Mouse (Mus musculus): ENCODE measurements around the gene Eras.
"Not testable (repeated sequence)": the region's sequence is repeated elsewhere in the genome, so short reads cannot be mapped to it uniquely, and the experiment has no call there.

Gene Eras

DNA sequence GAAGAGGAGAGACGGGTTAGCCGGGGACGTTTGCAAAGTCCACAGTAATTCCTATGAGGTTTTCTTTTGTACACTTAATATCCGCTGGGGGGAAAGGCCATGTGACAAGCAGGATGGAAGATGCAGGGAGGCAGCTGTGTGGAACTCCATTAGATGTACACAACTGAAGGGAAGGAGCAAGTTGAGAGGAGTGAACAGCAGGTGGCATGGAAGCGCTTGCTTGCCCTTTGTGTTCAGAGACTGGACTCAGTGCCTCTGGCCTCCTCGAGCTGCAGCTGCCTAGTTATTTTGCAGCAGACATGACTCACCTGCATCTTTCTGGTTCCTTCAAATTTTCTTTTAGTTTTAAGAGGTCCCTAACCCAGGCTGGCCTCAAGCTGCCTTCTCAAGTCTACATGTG lies 17.9 kb downstream of the Eras start:
- DNase-seq (ENCODE audit: extremely low spot score): no peak

DNA sequence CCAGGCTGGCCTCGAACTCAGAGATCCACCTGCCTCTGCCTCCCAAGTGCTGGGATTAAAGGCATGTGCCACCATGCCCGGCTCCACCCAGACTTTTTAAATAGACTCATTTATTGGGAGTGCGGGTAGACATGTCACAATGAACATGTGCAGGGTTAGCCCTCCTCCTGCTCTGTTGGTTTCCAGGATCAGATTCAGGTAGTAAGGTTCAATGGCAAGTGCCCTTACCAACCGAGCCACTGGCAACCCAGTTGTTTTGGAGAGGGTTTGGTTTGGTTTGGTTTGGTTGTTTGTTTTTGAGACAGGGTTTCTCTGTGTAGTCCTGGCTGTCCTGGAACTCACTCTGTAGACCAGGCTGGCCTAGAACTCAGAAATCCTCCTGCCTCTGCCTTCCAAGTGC lies 19.2 kb downstream of the Eras start, which contains the start of gene Gm10490:
Gene Gm10490, plus strand, starts transcription at position 301 of the 400 bp plus-strand sequence.
- not testable (repeated sequence) for DNase-seq (ENCODE audit: extremely low spot score)

DNA sequence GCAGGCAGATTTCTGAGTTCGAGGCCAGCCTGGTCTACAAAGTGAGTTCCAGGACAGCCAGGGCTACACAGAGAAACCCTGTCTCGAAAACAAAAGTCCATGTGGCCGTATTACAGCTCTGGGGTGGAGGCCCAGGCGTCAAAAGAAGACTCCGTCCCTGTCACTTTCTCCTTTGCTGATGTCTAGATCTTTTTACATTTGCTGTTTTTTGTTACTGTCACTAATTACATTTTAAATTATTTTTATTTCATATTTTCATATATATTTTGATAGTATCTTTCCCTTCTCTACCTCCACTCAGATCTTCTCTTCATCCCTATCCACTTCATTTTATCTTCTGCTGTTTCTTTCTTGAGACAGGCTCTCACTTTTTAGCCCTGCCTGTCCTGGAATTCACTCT lies 20.7 kb downstream of the Eras start, which contains the start of gene Gm10491:
Gene Gm10491, minus strand, starts transcription at position 101 of the 400 bp plus-strand sequence.
- DNase-seq (ENCODE audit: extremely low spot score): no peak

DNA sequence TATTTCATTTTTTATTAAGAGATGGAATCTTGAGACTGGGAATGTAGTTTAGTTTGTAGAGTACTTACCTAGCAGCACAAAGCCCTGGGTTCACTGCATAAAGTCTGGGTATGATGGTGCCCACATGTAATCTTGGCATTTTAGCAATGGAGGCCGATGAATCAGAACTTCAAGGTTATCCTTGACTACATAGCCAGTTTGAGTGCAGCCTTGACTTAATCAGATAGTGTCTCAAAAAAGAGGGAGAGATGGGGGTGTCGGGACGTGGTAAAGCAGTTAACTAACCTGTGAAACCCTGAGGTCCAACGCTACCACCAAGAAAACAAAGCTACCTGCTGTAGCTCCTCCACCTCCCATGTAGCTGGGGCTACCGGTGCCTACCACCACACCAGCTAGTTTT lies 24.0 kb downstream of the Eras start:
- DNase-seq (ENCODE audit: extremely low spot score): no peak

DNA sequence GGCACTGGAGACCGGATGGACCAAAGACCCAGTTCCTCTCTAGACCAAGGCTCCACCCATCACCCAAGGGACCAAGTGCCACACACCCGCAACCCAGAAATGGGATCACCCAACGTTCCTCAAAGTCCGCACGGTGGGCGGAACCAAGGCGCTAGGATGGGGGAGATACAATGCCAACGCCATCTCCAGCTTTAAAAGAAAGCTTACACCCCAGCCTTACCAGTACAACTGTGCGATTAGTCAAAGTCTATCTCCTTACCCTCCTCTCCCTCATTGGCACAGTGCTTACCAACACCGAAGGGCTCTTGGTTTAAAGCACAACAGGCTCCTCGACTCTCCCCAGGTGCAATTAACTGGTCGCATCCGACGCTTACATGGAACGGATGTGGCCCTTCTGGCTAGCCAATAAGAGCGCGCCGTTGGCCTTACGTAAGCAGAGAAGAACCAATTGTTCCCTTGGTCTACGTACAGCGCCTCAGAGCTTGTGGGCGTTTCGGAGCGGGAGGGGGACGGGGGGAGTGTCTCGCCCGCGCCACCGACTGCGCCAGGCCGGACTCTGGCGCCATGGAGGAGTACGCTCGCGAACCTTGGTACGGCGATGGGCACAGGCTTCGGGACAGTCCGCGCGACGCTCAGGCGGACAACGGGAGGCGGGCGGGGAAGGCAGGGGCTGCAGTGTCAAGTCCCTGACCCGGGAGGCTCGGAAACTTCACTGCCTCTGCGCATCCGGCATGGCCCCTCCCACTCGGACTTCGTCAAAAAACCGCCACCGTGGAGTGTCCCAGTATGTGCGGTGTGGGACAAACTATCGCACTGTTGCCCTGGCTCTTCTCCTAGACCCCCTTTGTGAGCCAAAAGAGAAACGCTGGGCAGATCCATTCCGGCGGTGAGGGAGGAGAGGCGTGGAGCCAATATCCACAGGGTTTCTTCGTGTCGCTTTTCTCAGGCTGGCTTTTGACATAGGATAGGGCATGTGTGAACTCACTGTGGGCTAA lies 29.2 kb downstream of the Eras start, which contains the start of the genes Pqbp1 and Timm17b:
Gene Pqbp1, minus strand, starts transcription at position 390 of the 995 bp plus-strand sequence.
Gene Timm17b, plus strand, starts transcription at position 478 of the 995 bp plus-strand sequence.
- peak; percentile 83 for DNase-seq (ENCODE audit: extremely low spot score)

DNA sequence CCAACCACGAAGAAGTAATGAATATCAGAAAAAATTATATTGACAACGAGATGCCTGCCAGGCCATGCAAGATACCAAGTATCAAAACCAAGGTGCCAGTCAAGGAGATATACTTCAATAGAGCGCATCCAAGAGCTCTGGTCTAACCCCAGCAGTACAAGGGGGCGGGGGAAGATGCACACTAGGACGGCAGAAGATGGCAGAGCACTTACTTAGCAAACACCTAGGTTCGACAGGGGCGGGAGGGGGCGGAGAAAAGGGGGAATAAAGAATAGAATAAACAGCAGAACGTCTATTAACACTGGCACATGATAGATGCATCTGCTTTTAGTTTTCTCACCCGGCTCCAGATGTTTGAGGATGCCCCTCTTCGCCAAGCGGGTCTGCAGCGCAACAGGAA lies 30.2 kb downstream of the Eras start:
- no peak for DNase-seq (ENCODE audit: extremely low spot score)

DNA sequence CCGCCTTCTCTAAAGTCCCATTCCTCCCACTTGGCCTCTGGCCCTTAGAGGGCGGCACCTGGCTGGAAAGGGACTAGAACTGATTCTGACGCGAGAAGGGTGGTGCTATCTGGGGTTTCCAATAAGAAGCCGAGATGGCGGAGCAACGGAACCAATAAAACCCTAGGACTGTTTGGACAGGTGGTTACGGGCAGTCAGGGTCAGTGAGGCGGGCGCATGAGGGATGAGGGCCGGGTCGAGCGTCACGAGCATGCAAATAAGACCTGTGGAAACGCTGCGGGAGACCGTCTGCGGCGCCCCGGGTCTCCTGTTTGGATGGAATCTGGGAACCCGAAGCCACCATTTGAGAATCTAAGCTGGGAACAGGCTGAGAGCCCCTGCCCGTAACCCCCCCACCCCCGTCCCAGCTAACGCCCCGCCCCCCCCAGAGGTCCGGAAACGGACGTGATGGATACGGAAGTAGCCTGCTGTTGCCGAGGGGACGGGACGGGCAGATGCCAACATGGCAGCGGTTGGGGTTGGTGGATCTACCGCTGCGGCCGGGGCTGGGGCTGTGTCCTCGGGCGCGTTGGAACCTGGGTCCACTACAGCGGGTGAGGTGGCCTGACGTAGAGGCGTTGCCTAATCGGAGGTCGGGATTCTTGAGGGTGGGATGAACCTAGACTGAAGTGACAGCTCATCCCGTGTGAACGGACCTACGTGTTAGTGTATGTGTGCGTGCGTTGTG lies 44.4 kb downstream of the Eras start, which contains the start of gene Slc35a2:
Gene Slc35a2, plus strand, starts transcription at position 188 of the 727 bp plus-strand sequence.
- peak; percentile 80 for DNase-seq (ENCODE audit: extremely low spot score)

DNA sequence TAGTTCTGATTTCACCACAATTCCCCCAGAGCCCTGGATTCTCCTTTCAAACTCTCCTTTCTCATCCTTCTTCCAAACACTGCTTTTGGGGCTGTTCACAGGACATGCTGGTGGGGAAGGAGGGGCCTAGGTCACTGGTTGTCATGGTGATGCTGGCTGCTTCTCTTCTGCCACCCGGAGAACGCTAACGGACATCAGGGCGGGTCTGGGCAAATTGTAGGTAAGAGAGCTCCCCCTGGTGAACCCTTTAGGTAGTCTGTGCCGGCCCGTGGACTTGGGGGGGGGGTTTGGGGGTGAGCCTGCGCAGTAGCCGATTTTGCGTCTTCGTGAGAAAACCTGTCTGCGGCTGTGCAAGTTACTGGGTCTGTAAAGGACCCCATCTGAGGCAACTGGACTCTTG lies 48.6 kb downstream of the Eras start:
- peak; percentile 71 for DNase-seq (ENCODE audit: extremely low spot score)

DNA sequence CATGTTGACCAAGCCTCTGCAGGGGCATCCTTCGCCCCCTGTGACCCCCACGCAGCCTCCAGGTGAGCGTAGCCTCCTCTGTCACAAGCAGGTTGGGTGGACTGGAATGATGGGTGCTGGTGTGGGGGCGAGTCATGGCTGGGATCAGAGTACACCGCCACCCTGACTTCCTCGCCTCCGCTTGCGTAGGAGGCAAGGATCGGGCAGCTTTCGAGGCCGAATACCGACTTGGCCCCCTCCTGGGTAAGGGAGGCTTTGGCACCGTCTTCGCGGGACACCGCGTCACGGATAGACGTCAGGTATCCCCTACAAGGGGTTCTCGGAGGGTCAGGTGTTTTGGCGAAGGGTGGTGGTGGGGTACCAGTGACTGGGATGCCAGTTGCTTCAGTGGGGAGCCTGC lies 49.9 kb downstream of the Eras start:
- no peak for DNase-seq (ENCODE audit: extremely low spot score)

DNA sequence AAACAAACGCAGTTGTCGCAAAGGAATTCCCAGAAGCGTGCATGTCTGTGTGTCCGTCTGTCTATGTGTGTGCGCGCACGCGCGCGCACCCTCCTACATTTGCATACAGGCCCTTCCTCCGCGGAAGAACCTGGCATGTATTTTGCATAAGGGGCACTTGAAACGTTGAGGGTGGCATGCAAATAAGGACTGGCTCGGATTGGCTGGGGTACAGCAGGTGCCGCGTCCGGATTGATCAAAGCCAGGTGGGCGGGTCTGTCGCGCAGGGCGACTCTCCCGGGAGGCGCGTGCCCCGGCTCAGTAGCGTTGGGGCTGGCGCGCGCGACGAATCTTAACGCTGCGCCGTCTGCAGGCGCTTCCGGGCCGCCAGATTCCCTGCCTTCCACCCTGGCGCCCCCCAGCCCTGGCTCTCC lies 50.4 kb downstream of the Eras start, which contains the start of gene Pim2:
Gene Pim2, plus strand, starts transcription at position 256 of the 413 bp plus-strand sequence.
- DNase-seq (ENCODE audit: extremely low spot score): peak; percentile 69
